Mouse (Mus musculus): ENCODE data around the gene Prkag1. TPM values are rescaled to one million over a fixed set of nuclear protein-coding genes. Genes with fewer than 3 reads are reported as not detected.

Prkag1 gene
- polyA plus RNA-seq, 1 experiment from 2014 or later = 97.7 TPM

DNA sequence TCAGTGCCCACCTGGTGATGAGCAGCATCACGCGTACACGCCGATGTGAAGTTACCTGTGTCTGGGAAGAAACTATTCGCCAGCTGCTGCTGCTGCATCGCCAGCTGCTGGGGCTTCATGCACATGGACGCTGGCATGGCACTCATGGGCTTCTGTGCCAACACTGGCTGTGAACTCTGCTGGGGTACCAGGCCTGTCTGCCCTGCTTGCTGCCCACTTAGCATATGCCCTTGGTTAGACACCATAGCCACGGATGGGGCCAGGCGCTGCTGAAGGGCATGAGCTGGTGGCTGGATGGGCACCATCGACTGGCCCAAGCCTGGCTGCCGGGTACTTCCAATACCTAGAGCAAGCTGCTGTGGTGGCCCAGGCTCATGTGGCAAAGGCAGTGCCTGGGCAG is 17.8 kb upstream of the Prkag1 start:
- WGBS = 98% methylated on average over 11 of the region's 11 CpGs
- Histone ChIP-seq H3K36me3 (peaks cover 100% of the 10 kb centered on the region), H3K4me1 (no peaks in the 10 kb centered on the region), H3K27me3 (ENCODE audit: low read depth, poor library complexity, severe bottlenecking) (no peaks in the 10 kb centered on the region), H3K27ac (no peak overlapping the region), H3K4me3 (peak overlapping the region; percentile 2; the same call in 1 of the 2 replicates), H3K9me3 (replicated peaks) (no peaks in the 10 kb centered on the region)
- DNase-seq (ENCODE audit: low spot score) = no peak

GRCm38 (mm10) chr15:98846140-98846539 is 14.8 kb upstream of the Prkag1 start:
- Histone ChIP-seq H3K36me3 (peaks cover 100% of the 10 kb centered on the region), H3K27ac (no peak overlapping the region), H3K27me3 (ENCODE audit: low read depth, poor library complexity, severe bottlenecking) (no peaks in the 10 kb centered on the region), H3K4me3 (no peak overlapping the region), H3K9me3 (replicated peaks) (no peaks in the 10 kb centered on the region), H3K4me1 (no peaks in the 10 kb centered on the region)
- no peak for DNase-seq (ENCODE audit: low spot score)
- WGBS = 88% methylated on average over 8 of the region's 8 CpGs

DNA sequence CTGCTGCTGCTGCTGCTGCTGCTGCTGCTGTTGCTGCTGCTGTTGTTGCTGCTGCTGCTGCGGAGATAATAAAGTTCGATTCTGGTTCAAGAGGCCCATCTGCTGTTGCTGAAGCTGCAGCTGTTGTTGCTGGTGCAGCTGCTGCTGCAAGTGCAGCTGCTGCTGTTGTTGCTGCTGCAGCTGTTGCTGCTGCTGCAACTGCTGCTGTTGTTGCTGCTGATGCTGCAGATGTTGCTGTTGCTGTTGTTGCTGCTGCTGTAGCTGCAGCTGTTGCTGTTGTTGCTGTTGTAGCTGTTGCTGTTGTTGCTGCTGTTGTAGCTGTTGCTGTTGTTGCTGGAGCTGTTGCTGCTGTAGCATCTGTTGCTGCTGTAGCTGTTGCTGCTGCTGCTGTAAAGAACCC is 13.8 kb upstream of the Prkag1 start:
- no peak for DNase-seq (ENCODE audit: low spot score)
- no peak overlapping the region for H3K27ac ChIP-seq
- no peak overlapping the region for H3K4me3 ChIP-seq
- no peaks in the 10 kb centered on the region for H3K9me3 ChIP-seq (replicated peaks)
- peaks cover 100% of the 10 kb centered on the region for H3K36me3 ChIP-seq
- 93% methylated on average over 2 of the region's 2 CpGs for WGBS
- H3K4me1 ChIP-seq = no peaks in the 10 kb centered on the region
- no peaks in the 10 kb centered on the region for H3K27me3 ChIP-seq (ENCODE audit: low read depth, poor library complexity, severe bottlenecking)

DNA sequence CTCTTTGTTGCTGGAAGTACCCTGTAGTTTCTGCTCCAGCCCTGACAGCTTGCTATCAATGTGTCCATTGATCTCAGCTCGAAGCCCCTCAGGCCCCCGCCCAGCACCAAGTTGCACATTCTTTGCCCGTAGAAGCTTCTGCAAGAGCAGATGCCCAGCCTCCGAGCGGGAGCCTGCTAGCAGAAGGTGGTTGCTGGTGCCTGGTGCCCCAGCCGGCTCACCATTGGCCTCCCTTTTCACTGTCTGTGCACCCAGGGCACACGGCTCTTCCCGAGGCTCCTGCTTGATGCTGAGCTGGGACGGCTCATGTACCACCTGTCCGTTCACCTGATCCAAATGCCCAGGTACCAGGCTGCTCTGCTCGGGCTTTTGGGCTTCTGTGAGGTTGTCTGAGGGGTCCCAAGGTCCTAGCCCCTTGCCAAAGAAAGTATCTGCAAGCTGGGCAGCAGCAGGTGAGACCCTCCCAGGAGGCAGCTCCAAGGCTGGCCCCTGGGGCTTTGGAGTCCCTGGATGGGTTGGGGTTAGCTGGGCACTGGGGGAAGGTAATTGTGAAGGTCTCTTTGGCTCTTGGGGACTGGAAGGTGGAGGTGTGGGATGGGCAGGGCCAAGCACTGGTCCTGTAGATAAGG is 12.4 kb upstream of the Prkag1 start:
- WGBS = 93% methylated on average over 11 of the region's 11 CpGs

DNA sequence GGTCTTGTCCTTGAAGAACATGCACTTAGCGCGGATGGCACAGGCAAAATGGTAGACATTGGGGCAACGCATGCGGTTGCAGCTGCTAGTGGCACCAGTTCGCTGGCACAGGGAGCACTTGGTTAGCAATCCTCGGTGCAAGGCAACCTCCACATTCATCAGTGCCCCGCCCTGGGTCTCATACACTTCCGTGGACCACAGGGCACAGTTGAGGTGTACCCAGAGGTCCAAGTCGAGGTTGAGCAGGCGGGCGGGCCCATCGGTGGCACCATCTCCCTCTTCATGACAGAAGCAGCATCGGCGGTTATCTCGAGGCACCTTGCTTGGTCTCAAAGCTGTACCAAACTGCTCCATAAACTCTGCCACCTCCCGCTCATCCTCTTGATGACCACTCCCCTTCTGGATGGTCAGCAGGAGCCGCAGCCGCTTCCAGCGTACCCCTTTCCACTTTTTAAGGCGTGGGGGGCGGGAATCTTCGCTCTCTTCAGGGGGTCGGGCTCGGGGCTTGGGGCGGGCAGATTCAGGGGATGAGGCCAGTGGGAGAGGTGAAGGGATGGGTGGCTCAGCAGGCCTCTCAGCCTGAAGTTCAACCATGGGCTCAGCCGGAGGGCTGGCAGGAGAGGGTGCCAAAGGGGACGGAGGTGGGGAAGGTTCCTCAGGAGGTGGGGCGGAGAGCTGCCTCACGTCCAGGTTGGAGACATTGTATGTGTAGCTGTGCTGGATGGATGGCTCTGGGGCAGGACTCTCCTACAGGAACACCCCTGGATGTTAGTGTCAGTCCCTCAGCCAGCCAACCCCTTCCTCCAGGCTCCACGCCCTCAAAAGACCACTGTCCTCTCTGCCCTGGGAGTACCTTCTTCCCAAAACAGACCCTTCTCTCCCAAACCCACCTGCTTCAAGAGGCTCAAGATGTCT is 8.6 kb upstream of the Prkag1 start:
- no peaks in the 10 kb centered on the region for H3K4me1 ChIP-seq
- no peak overlapping the region for H3K27ac ChIP-seq
- H3K36me3 ChIP-seq = peaks cover 100% of the 10 kb centered on the region
- H3K27me3 ChIP-seq (ENCODE audit: low read depth, poor library complexity, severe bottlenecking) = no peaks in the 10 kb centered on the region
- no peak overlapping the region for H3K4me3 ChIP-seq
- peak; percentile 27 for DNase-seq (ENCODE audit: low spot score)
- WGBS = 95% methylated on average over 30 of the region's 30 CpGs
- no peaks in the 10 kb centered on the region for H3K9me3 ChIP-seq (replicated peaks)

More for the DNA sequence above, 12.4 kb upstream of the Prkag1 start:
- no peak for DNase-seq (ENCODE audit: low spot score)
- no peaks in the 10 kb centered on the region for H3K27me3 ChIP-seq (ENCODE audit: low read depth, poor library complexity, severe bottlenecking)
- no peaks in the 10 kb centered on the region for H3K9me3 ChIP-seq (replicated peaks)
- H3K4me3 ChIP-seq = no peak overlapping the region
- peaks cover 100% of the 10 kb centered on the region for H3K36me3 ChIP-seq
- H3K4me1 ChIP-seq = no peaks in the 10 kb centered on the region
- no peak overlapping the region for H3K27ac ChIP-seq

DNA sequence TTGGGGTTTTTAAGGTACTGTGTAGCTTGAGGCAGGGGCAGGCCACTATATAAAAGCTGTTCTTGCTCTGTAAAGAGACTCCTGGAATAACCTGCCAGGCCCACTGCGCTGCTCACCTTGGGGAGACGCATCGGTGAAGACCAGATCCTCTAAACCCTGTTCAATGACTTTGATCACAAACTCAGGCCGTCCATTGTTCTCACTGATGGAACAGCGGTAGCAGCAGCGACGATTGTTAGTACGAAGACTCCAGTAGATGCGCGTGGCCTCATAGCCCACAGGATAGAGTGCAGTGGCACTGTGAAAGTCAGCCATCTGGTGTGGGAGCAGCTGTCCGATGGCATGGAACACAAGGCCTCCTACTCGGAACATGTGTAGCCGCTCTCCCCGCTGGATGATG is 7.8 kb upstream of the Prkag1 start:
- peaks cover 100% of the 10 kb centered on the region for H3K36me3 ChIP-seq
- no peak for DNase-seq (ENCODE audit: low spot score)

GRCm38 (mm10) chr15:98837743-98838103 is 6.4 kb upstream of the Prkag1 start:
- no peaks in the 10 kb centered on the region for H3K9me3 ChIP-seq (replicated peaks)
- no peaks in the 10 kb centered on the region for H3K27me3 ChIP-seq (ENCODE audit: low read depth, poor library complexity, severe bottlenecking)
- peaks cover 100% of the 10 kb centered on the region for H3K36me3 ChIP-seq
- no peak overlapping the region for H3K27ac ChIP-seq
- no peak overlapping the region for H3K4me3 ChIP-seq
- no peak for DNase-seq (ENCODE audit: low spot score)
- H3K4me1 ChIP-seq = 0 out of 2 replicates have a peak, but pooled peaks cover 3% of the 10 kb centered on the region
- WGBS = 81% methylated on average over 4 of the region's 4 CpGs

More for the DNA sequence above, 7.8 kb upstream of the Prkag1 start:
- Histone ChIP-seq H3K27me3 (ENCODE audit: low read depth, poor library complexity, severe bottlenecking) (no peaks in the 10 kb centered on the region), H3K27ac (no peak overlapping the region), H3K9me3 (replicated peaks) (no peaks in the 10 kb centered on the region), H3K4me1 (no peaks in the 10 kb centered on the region), H3K4me3 (no peak overlapping the region)
- WGBS = 95% methylated on average over 14 of the region's 14 CpGs

DNA sequence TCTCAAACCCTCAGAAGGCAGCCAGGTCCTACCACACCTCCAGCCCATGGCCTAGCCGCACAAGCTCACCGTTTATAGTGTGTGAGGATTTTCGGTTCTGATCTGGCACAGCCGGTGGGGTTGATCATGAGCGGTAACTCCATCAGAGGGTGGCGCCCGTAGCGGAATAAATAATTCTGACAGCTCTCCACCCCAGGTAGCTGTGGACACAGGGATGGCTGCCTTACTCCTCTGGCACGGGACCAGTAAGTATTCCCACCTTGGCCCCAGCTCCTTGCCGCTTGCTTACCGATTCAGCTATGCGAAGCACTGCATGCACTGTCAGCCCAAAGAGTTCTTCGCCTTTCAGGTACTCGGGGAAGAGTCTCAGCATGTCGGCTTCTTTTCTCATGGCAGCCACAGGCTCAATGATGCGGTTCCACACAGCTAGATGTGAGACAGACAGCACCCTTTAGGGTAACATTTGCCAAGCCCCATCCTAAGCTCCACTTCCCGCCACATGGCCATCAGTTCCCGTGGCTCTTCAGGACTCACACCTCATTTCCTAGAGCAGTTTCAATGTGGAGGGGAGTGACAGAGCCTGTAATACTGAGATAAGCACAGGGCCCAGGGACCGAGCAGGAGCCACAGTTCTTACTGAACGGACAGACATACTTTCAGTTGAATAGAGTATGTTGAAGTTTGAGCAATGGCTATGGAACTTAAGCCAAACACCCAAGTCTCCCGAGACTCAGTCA is 5.9 kb upstream of the Prkag1 start:
- H3K4me1 ChIP-seq = peaks cover 3% of the 10 kb centered on the region; the same call in 1 of the 2 replicates
- H3K27me3 ChIP-seq (ENCODE audit: low read depth, poor library complexity, severe bottlenecking) = no peaks in the 10 kb centered on the region
- DNase-seq (ENCODE audit: low spot score) = no peak
- peaks cover 97% of the 10 kb centered on the region for H3K36me3 ChIP-seq
- H3K9me3 ChIP-seq (replicated peaks) = no peaks in the 10 kb centered on the region
- no peak overlapping the region for H3K27ac ChIP-seq
- no peak overlapping the region for H3K4me3 ChIP-seq
- 94% methylated on average over 21 of the region's 21 CpGs for whole genome bisulfite sequencing

DNA sequence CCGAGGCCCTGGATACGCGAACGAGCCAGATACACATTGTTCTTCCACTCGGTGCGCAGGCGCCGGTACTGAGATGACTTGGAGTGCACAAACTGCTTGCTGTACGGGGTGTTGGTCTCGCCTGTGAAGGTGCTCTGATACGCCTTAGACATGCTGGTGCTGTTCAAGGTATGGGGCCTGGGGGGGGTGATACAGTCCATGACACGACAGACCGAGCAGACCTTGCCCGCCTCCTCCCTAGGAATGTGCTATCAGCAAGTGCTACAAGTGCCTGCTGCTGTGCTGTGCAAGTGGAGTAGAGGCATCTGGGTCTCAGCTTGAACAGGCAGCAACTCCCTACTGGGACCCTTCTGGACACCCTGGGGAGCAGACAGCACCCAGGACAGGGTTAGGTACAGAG is 4.0 kb upstream of the Prkag1 start:
- no peak for DNase-seq (ENCODE audit: low spot score)
- peaks cover 78% of the 10 kb centered on the region for H3K36me3 ChIP-seq
- WGBS = 93% methylated on average over 14 of the region's 14 CpGs

GRCm38 (mm10) chr15:98834059-98834458 is 2.7 kb upstream of the Prkag1 start:
- H3K27me3 ChIP-seq (ENCODE audit: low read depth, poor library complexity, severe bottlenecking) = no peaks in the 10 kb centered on the region
- no peak overlapping the region for H3K27ac ChIP-seq
- H3K4me1 ChIP-seq = peaks cover 25% of the 10 kb centered on the region
- H3K36me3 ChIP-seq = peaks cover 70% of the 10 kb centered on the region
- DNase-seq (ENCODE audit: low spot score) = no peak
- H3K4me3 ChIP-seq = no peak overlapping the region
- 89% methylated on average over 13 of the region's 13 CpGs for WGBS
- no peaks in the 10 kb centered on the region for H3K9me3 ChIP-seq (replicated peaks)

More for the DNA sequence above, 4.0 kb upstream of the Prkag1 start:
- Histone ChIP-seq H3K27me3 (ENCODE audit: low read depth, poor library complexity, severe bottlenecking) (no peaks in the 10 kb centered on the region), H3K4me1 (peaks cover 15% of the 10 kb centered on the region), H3K27ac (no peak overlapping the region), H3K9me3 (replicated peaks) (no peaks in the 10 kb centered on the region), H3K4me3 (no peak overlapping the region)

DNA sequence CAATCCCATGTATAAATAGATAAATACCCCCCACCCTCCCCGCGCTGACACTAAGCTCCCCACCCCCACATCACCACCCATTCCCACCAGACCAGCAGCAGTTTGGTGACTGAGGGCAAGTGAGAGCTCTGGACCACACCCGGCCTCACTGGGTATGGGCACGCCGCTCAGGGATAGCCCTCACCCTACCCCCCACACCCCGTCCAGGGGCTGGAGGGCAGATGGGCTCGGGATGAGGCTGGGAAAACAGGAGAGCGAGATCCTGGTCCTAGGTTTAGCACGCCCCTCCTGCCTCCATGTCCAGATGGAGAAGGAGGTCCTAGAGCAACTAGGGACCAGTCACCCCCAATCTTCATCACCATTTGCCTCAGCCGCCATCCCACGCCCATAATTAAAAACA is 2.0 kb upstream of the Prkag1 start:
- Histone ChIP-seq H3K9me3 (replicated peaks) (no peaks in the 10 kb centered on the region), H3K36me3 (peaks cover 67% of the 10 kb centered on the region), H3K4me3 (no peak overlapping the region), H3K27me3 (ENCODE audit: low read depth, poor library complexity, severe bottlenecking) (no peaks in the 10 kb centered on the region), H3K27ac (no peak overlapping the region), H3K4me1 (peaks cover 27% of the 10 kb centered on the region)
- DNase-seq (ENCODE audit: low spot score) = no peak
- WGBS = 87% methylated on average over 11 of the region's 11 CpGs

- H3K4me3 ChIP-seq = peak overlapping the region; percentile 91
These were observed 1.1 kb upstream of the Prkag1 start for GRCm38 (mm10) chr15:98832161-98833058.

More at GRCm38 (mm10) chr15:98832161-98833058, 1.1 kb upstream of the Prkag1 start:
- WGBS = 68% methylated on average over 12 of the region's 12 CpGs
- no peak for DNase-seq (ENCODE audit: low spot score)
- Histone ChIP-seq H3K9me3 (replicated peaks) (no peaks in the 10 kb centered on the region), H3K27me3 (ENCODE audit: low read depth, poor library complexity, severe bottlenecking) (no peaks in the 10 kb centered on the region), H3K36me3 (peaks cover 67% of the 10 kb centered on the region), H3K27ac (no peak overlapping the region), H3K4me1 (peaks cover 27% of the 10 kb centered on the region)
